Mouse (Mus musculus) intestine, postnatal 0 days (tissue): Measurements from ENCODE around the gene Slc38a4. TPM values are rescaled to one million over a fixed set of nuclear protein-coding genes. Genes with fewer than 3 reads are reported as not detected.

Source experiments
- ATAC-seq: fragments of 200-750 bp; cut with Nextera tagmentation; 2 replicates; pipeline ENCODE4 v1.8.0; 2017; ENCODE audit warnings: mild to moderate bottlenecking, moderate TSS enrichment, moderate library complexity
- H3K27ac ChIP-seq: fragments of 300-500 bp; sonication (generic); 2 replicates; pipeline ENCODE4 v1.5.1; 2014; ENCODE audit warnings: mild to moderate bottlenecking, low read depth, low read length, moderate library complexity
- H3K27me3 ChIP-seq: fragments of 300-500 bp; sonication (generic); replicated peaks from 2 replicates; pipeline ENCODE4 v1.6.1; 2014; ENCODE audit warnings: low read length, mixed read lengths; ENCODE audit not compliant: control insufficient read depth, insufficient read depth
- H3K36me3 ChIP-seq: fragments of 300-500 bp; sonication (generic); 2 replicates; pipeline ENCODE4 v1.6.1; 2014; ENCODE audit warnings: mild to moderate bottlenecking, moderate library complexity; ENCODE audit not compliant: control insufficient read depth, insufficient read depth
- H3K4me1 ChIP-seq: fragments of 300-500 bp; sonication (generic); replicated peaks from 2 replicates; pipeline ENCODE4 v1.6.1; 2014; ENCODE audit warnings: antibody characterized with exemption, low read length, mixed read lengths; ENCODE audit not compliant: control insufficient read depth, insufficient read depth
- H3K4me2 ChIP-seq: fragments of 300-500 bp; sonication (generic); replicated peaks from 2 replicates; pipeline ENCODE4 v1.6.1; 2014; ENCODE audit warnings: low read depth, mild to moderate bottlenecking, moderate library complexity
- H3K4me3 ChIP-seq: fragments of 300-500 bp; sonication (generic); 2 replicates; pipeline ENCODE4 v1.5.1; 2014; ENCODE audit warnings: low read depth, low read length
- H3K9ac ChIP-seq: fragments of 300-500 bp; sonication (generic); 2 replicates; pipeline ENCODE4 v1.6.1; 2014; ENCODE audit warnings: mild to moderate bottlenecking, low read depth, low read length
- H3K9me3 ChIP-seq: fragments of 300-500 bp; sonication (generic); 2 replicates; pipeline ENCODE4 v1.6.1; 2016; ENCODE audit warnings: mixed run types; ENCODE audit not compliant: control insufficient read depth
- CTCF ChIP-seq: sonication (generic); IDR thresholded peaks from 2 replicates; pipeline ENCODE4 v1.5.1; 2016; ENCODE audit warnings: low read depth, mild to moderate bottlenecking, control low read depth, antibody characterized with exemption, moderate library complexity
- WGBS: fragments of 180-500 bp; shearing (Covaris S2); extraction: QIAGEN DNeasy Blood & Tissue Kit; methylation state at CpG from one replicate; pipeline ENCODE4 v1.1.7; 2014; 5-methylcytosine and 5-hydroxymethylcytosine counted together
- polyA plus RNA-seq: library from polyadenylated mRNA; unstranded; fragments of >200 nt; fragmentation: Nextera tagmentation; extraction: Ambion mirVana; gene quantifications from 2 replicates; pipeline ENCODE4 v1.2.1, GENCODE M21; 2015

Gene Slc38a4
- polyA plus RNA-seq, 1 experiment from 2014 or later = 11.4 TPM

GRCm38 (mm10) chr15:97089526-97089925 is 33.8 kb upstream of the Slc38a4 start:
- no peaks in the 10 kb centered on the region for H3K9me3 ChIP-seq
- H3K27me3 ChIP-seq = no peaks in the 10 kb centered on the region
- no peaks in the 10 kb centered on the region for H3K36me3 ChIP-seq
- H3K9ac ChIP-seq = no peak overlapping the region
- WGBS = 36% methylated on average over 6 of the region's 6 CpGs
- no peak for TF ChIP-seq CTCF
- no peak overlapping the region for H3K4me3 ChIP-seq
- no peak overlapping the region for H3K27ac ChIP-seq
- ATAC-seq = no peak
- H3K4me1 ChIP-seq = no peaks in the 10 kb centered on the region
- H3K4me2 ChIP-seq = no peak overlapping the region

GRCm38 (mm10) chr15:97085833-97086232 is 30.1 kb upstream of the Slc38a4 start:
- no peaks in the 10 kb centered on the region for H3K9me3 ChIP-seq
- WGBS = 29% methylated on average over 5 of the region's 5 CpGs
- H3K4me2 ChIP-seq = no peak overlapping the region
- no peak overlapping the region for H3K4me3 ChIP-seq
- H3K27me3 ChIP-seq = no peaks in the 10 kb centered on the region
- ATAC-seq = peak; percentile 56; the same call in 1 of the 2 replicates
- H3K36me3 ChIP-seq = no peaks in the 10 kb centered on the region
- no peak overlapping the region for H3K27ac ChIP-seq
- TF ChIP-seq CTCF = no peak
- no peak overlapping the region for H3K9ac ChIP-seq
- no peaks in the 10 kb centered on the region for H3K4me1 ChIP-seq

- Histone ChIP-seq H3K27me3 (no peaks in the 10 kb centered on the region), H3K27ac (no peak overlapping the region), H3K4me3 (no peak overlapping the region), H3K36me3 (no peaks in the 10 kb centered on the region), H3K4me1 (no peaks in the 10 kb centered on the region), H3K9ac (no peak overlapping the region), H3K4me2 (no peak overlapping the region), H3K9me3 (no peaks in the 10 kb centered on the region)
- 64% methylated on average over 6 of the region's 6 CpGs for WGBS
- no peak for ATAC-seq
- no peak for TF ChIP-seq CTCF
These were observed 21.9 kb upstream of the Slc38a4 start for GRCm38 (mm10) chr15:97077665-97078064.

GRCm38 (mm10) chr15:97076092-97076491 is 20.3 kb upstream of the Slc38a4 start:
- Histone ChIP-seq H3K4me3 (no peak overlapping the region), H3K9ac (no peak overlapping the region), H3K4me1 (no peaks in the 10 kb centered on the region), H3K27ac (no peak overlapping the region), H3K36me3 (no peaks in the 10 kb centered on the region), H3K4me2 (no peak overlapping the region), H3K9me3 (no peaks in the 10 kb centered on the region), H3K27me3 (no peaks in the 10 kb centered on the region)
- TF ChIP-seq CTCF = no peak
- ATAC-seq = no peak
- WGBS = 91% methylated on average over 3 of the region's 3 CpGs

GRCm38 (mm10) chr15:97075240-97075639 is 19.5 kb upstream of the Slc38a4 start:
- 60% methylated on average over 4 of the region's 4 CpGs for WGBS
- H3K27me3 ChIP-seq = no peaks in the 10 kb centered on the region
- no peaks in the 10 kb centered on the region for H3K36me3 ChIP-seq
- no peak for ATAC-seq
- no peaks in the 10 kb centered on the region for H3K9me3 ChIP-seq
- no peak overlapping the region for H3K4me3 ChIP-seq
- H3K4me1 ChIP-seq = no peaks in the 10 kb centered on the region
- no peak overlapping the region for H3K4me2 ChIP-seq
- H3K9ac ChIP-seq = no peak overlapping the region
- TF ChIP-seq CTCF = no peak
- no peak overlapping the region for H3K27ac ChIP-seq

GRCm38 (mm10) chr15:97072859-97073826 is 17.4 kb upstream of the Slc38a4 start:
- WGBS = 62% methylated on average over 13 of the region's 13 CpGs
- no peaks in the 10 kb centered on the region for H3K27me3 ChIP-seq
- H3K4me1 ChIP-seq = no peaks in the 10 kb centered on the region
- H3K36me3 ChIP-seq = no peaks in the 10 kb centered on the region
- no peak overlapping the region for H3K9ac ChIP-seq
- no peak for TF ChIP-seq CTCF
- H3K4me3 ChIP-seq = no peak overlapping the region
- H3K27ac ChIP-seq = no peak overlapping the region
- ATAC-seq = no peak
- no peaks in the 10 kb centered on the region for H3K9me3 ChIP-seq
- no peak overlapping the region for H3K4me2 ChIP-seq
